Mouse (Mus musculus) ES-Bruce4 (cell line): Measurements from ENCODE around the gene Hoxa3.

Source experiments
- CTCF ChIP-seq: IDR thresholded peaks from one replicate; pipeline ENCODE4 v1.8.1; 2011; ENCODE audit warnings: low read depth, low read length
- POLR2A ChIP-seq: IDR thresholded peaks from one replicate; pipeline ENCODE4 v1.8.1; 2011; ENCODE audit warnings: low read length; ENCODE audit not compliant: insufficient read depth

GRCm38 (mm10) chr6:52197271-52197670 is 15.9 kb downstream of the Hoxa3 start:
- TF ChIP-seq POLR2A: no peak
- TF ChIP-seq CTCF: peak; percentile 36
